Mouse (Mus musculus): ENCODE data around the gene Lnx2. TPM values are rescaled to one million over a fixed set of nuclear protein-coding genes. Genes with fewer than 3 reads are reported as not detected.

The Lnx2 gene
- polyA plus RNA-seq, 1 experiment from 2014 or later: 5.7 TPM

DNA sequence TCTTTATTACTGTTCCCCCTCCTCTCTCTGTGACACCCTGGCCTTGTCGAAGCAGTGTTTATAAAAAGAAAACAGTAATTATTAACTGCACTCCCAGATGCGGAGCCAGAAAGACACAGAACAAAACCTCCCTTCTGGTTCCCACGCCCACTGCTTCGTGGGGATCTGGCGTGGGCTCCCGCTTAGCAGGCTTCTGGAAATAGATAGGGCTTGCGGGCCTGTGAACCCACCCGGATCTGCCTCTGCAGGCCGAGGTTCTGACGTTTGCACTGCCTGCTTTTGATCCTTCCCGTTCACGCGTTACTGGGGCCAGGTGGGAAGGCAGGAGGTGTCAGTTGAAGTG lies 101.6 kb downstream of the Lnx2 start:
- 49% methylated on average over 13 of the region's 13 CpGs for WGBS (ENCODE audit: insufficient replicate concordance)
- no peak overlapping the region for H3K9ac ChIP-seq (ENCODE audit: low read depth, low read length)

DNA sequence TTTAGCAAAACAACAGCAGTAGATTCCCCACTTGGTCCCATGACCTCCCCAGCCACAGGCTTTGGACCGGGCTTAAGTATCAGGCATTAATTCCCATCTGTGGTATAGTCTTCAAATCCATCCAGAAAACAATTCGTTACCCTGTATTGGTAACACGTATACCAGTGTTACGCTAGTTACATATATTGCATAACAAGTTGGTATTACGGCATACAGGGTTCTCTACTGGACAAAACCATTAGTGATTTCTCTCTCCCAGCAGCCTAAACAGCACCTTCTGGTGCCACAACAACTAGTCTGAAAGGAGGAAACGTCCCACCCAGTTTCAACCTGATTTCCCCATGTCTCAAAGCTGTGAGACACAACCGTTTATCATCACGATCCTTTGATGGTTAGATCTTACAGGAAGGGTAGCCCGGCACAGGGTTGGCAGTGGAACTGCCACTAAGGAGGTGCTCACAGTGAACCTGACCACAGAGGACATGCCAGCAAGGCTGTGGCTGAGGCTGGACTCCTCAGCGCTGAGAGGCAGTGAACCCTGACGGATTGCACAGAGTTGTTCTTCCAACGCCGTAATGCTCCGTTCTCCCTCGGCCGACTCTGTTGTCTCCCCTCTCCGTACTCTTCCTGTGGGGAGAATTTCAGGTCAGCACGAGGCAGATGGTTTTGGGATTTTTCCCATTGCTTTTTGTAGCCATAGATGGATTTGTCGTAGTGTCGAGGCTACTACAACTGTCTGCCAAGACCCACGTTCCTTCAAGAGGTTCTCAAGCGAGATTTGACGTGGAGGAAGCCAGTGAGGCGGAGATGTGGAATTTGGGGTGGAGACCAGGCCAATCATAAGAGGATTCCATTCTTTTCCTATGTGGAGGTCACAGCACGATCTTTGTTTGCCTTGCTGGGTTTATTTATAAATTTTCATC lies 102.3 kb downstream of the Lnx2 start:
- no peak overlapping the region for H3K4me2 ChIP-seq (ENCODE audit: low read depth, low read length)
- no peak overlapping the region for H3K9ac ChIP-seq (ENCODE audit: low read depth, low read length)

More for the DNA sequence above, 101.6 kb downstream of the Lnx2 start:
- no peaks in the 10 kb centered on the region for H3K27me3 ChIP-seq (ENCODE audit: control insufficient read depth, insufficient read depth, low read depth, low read length)
- peaks cover 4% of the 10 kb centered on the region for H3K4me1 ChIP-seq (ENCODE audit: control insufficient read depth, low read depth, low read length)
- no peaks in the 10 kb centered on the region for H3K9me3 ChIP-seq (replicated peaks; ENCODE audit: control insufficient read depth, low read length)
- ATAC-seq (ENCODE audit: low read depth): no peak
- no peak overlapping the region for H3K4me3 ChIP-seq (ENCODE audit: low read depth, low read length)
- H3K36me3 ChIP-seq (ENCODE audit: control insufficient read depth, insufficient read depth): no peaks in the 10 kb centered on the region
- no peak overlapping the region; the same call in 1 of the 2 replicates for H3K4me2 ChIP-seq (ENCODE audit: low read depth, low read length)
- no peak overlapping the region for H3K27ac ChIP-seq (ENCODE audit: low read length)

DNA sequence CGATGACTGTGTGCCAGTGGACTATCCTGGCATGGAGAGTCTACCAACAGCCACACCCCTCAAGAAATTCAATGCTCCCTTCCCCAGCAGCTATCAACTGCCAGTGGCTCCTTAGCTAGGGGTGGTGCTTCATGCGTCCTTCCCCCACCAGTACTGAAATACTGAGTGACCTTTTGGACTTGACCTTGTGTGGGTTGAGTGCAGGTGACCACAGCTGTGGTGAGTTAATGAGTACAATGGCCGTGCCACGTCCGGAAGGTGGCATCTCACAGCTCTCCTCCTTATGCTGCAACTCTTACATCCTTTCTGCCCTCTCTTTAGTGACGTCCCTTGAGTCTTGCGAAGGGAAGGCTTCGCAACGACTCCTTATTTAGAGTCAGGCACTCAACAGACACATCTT lies 103.0 kb downstream of the Lnx2 start:
- H3K9me3 ChIP-seq (replicated peaks; ENCODE audit: control insufficient read depth, low read length): no peaks in the 10 kb centered on the region
- no peaks in the 10 kb centered on the region for H3K27me3 ChIP-seq (ENCODE audit: control insufficient read depth, insufficient read depth, low read depth, low read length)
- ATAC-seq (ENCODE audit: low read depth): peak; percentile 76
- H3K36me3 ChIP-seq (ENCODE audit: control insufficient read depth, insufficient read depth): no peaks in the 10 kb centered on the region
- WGBS (ENCODE audit: insufficient replicate concordance): 60% methylated on average over 9 of the region's 9 CpGs
- no peak overlapping the region for H3K9ac ChIP-seq (ENCODE audit: low read depth, low read length)
- H3K27ac ChIP-seq (ENCODE audit: low read length): no peak overlapping the region
- peaks cover 4% of the 10 kb centered on the region for H3K4me1 ChIP-seq (ENCODE audit: control insufficient read depth, low read depth, low read length)
- H3K4me2 ChIP-seq (ENCODE audit: low read depth, low read length): no peak overlapping the region; the same call in 1 of the 2 replicates
- no peak overlapping the region for H3K4me3 ChIP-seq (ENCODE audit: low read depth, low read length)

More for the DNA sequence above, 102.3 kb downstream of the Lnx2 start:
- H3K27me3 ChIP-seq (ENCODE audit: control insufficient read depth, insufficient read depth, low read depth, low read length): no peaks in the 10 kb centered on the region
- no peaks in the 10 kb centered on the region for H3K9me3 ChIP-seq (replicated peaks; ENCODE audit: control insufficient read depth, low read length)
- WGBS (ENCODE audit: insufficient replicate concordance): 72% methylated on average over 25 of the region's 25 CpGs
- H3K36me3 ChIP-seq (ENCODE audit: control insufficient read depth, insufficient read depth): no peaks in the 10 kb centered on the region
- H3K27ac ChIP-seq (ENCODE audit: low read length): no peak overlapping the region
- peaks cover 4% of the 10 kb centered on the region for H3K4me1 ChIP-seq (ENCODE audit: control insufficient read depth, low read depth, low read length)
- no peak overlapping the region for H3K4me3 ChIP-seq (ENCODE audit: low read depth, low read length)
- no peak for ATAC-seq (ENCODE audit: low read depth)

DNA sequence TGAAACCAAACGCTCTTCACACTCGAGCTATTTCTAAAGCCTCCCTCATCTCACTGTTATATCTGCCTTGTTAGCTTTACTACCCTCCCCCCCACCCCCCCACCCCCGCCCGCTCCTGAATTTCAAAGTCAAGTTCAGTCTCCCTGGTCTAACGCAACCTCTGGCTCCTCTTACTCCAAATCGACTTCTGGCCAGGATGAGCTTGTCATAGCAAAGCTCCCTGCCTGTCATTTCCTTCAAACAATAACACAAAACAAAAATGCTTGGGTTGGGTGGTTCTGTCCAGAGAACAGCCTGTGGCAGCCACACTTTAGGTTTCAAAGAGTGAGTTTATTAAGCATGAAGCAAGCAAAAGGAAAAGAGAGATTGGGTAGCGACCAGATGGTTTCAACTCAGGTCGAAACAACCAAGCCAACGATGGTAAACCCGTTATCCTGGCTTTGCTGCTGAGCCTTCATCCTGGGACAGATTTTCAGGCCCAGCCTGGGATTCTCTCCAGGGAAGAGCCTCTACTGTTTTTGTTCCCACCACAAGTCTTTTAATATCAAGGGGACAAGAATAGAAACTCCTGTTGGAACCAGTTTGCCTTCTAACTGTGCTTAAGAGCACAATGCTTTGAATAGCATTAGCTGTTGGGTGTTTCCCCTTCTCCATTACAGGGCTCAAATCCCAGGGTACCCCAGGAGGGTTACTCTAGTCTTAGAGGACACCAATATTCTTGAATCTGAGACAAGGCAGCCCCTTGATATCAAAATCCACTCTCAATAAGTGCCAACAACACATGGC lies 104.4 kb downstream of the Lnx2 start:
- Histone ChIP-seq H3K9ac (ENCODE audit: low read depth, low read length) (no peak overlapping the region), H3K27ac (ENCODE audit: low read length) (no peak overlapping the region), H3K4me2 (ENCODE audit: low read depth, low read length) (no peak overlapping the region), H3K4me1 (ENCODE audit: control insufficient read depth, low read depth, low read length) (peaks cover 4% of the 10 kb centered on the region), H3K9me3 (replicated peaks; ENCODE audit: control insufficient read depth, low read length) (no peaks in the 10 kb centered on the region), H3K36me3 (ENCODE audit: control insufficient read depth, insufficient read depth) (no peaks in the 10 kb centered on the region), H3K4me3 (ENCODE audit: low read depth, low read length) (no peak overlapping the region), H3K27me3 (ENCODE audit: control insufficient read depth, insufficient read depth, low read depth, low read length) (no peaks in the 10 kb centered on the region)
- 56% methylated on average over 10 of the region's 10 CpGs for WGBS (ENCODE audit: insufficient replicate concordance)
- ATAC-seq (ENCODE audit: low read depth): no peak

DNA sequence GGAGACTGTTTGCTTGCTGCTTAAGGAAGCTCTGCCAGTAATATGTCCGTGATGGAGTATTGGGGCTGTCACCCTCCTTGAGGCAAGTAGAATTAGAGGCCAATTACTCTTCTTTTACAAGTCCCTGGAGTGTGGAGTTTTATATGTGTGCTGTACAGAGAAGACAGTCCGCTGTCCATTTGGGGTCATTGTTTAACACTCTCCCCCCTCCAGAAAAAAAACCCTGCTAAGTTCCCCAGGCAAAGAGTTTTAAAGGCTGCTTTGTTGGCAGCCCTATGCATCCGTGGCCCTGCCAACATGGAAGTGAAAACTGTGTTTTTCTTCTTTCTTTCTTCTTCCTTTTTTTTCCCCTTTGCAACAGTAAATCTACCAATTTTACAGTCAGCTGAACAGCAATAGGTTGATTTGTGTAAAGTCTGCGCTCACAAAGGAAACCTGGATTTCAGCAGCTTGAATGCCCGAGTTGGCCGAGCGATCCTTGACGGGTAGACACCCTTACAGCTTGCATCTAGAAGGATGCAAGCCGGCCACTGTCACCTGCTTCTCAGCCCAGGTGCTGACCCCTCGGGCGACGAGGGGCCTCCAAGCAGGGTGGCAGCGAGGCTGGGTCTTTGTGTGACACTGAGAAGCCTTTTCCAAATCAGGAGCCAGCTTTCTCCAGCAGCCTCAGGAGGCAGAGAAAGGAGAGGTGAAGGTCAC lies 107.5 kb downstream of the Lnx2 start:
- H3K36me3 ChIP-seq (ENCODE audit: control insufficient read depth, insufficient read depth): no peaks in the 10 kb centered on the region
- 61% methylated on average over 13 of the region's 13 CpGs for WGBS (ENCODE audit: insufficient replicate concordance)
- ATAC-seq (ENCODE audit: low read depth): no peak
- no peak overlapping the region for H3K4me2 ChIP-seq (ENCODE audit: low read depth, low read length)
- H3K9me3 ChIP-seq (replicated peaks; ENCODE audit: control insufficient read depth, low read length): no peaks in the 10 kb centered on the region
- no peak overlapping the region for H3K4me3 ChIP-seq (ENCODE audit: low read depth, low read length)
- H3K27me3 ChIP-seq (ENCODE audit: control insufficient read depth, insufficient read depth, low read depth, low read length): no peaks in the 10 kb centered on the region
- H3K27ac ChIP-seq (ENCODE audit: low read length): no peak overlapping the region
- H3K9ac ChIP-seq (ENCODE audit: low read depth, low read length): no peak overlapping the region
- H3K4me1 ChIP-seq (ENCODE audit: control insufficient read depth, low read depth, low read length): peaks cover 4% of the 10 kb centered on the region

Other genes starting within 250 kb of the Lnx2 start
- gene Rpl21, start 243.7 kb downstream of the Lnx2 start, polyA plus RNA-seq (2015; fragmentation: Nextera tagmentation; extraction: Ambion mirVana): 251 and 280 TPM in 2 replicates
- gene Rasl11a, start 231.5 kb downstream of the Lnx2 start, polyA plus RNA-seq (2015; fragmentation: Nextera tagmentation; extraction: Ambion mirVana): 2.6 and 2.7 TPM in 2 replicates
- gene Gtf3a, start 127.9 kb downstream of the Lnx2 start, polyA plus RNA-seq (2015; fragmentation: Nextera tagmentation; extraction: Ambion mirVana): 42.7 and 46.7 TPM in 2 replicates
- gene Mtif3, start 112.8 kb downstream of the Lnx2 start, polyA plus RNA-seq (2015; fragmentation: Nextera tagmentation; extraction: Ambion mirVana): 10.4 and 11.8 TPM in 2 replicates
- 54.4 and 56.9 TPM in 2 replicates for gene Polr1d, start 464 bp upstream of the Lnx2 start, polyA plus RNA-seq (2015; fragmentation: Nextera tagmentation; extraction: Ambion mirVana)
- gene Gsx1, start 112.1 kb upstream of the Lnx2 start, polyA plus RNA-seq (2015; fragmentation: Nextera tagmentation; extraction: Ambion mirVana): not detected in 2 replicates
- 0.13 TPM in 1 of 2 replicates, not detected in the other for gene Pdx1, start 193.4 kb upstream of the Lnx2 start, polyA plus RNA-seq (2015; fragmentation: Nextera tagmentation; extraction: Ambion mirVana)
- gene Cdx2, start 230.7 kb upstream of the Lnx2 start, polyA plus RNA-seq (2015; fragmentation: Nextera tagmentation; extraction: Ambion mirVana): 0.18 TPM in 1 of 2 replicates, not detected in the other
- gene Urad, start 245.9 kb upstream of the Lnx2 start, polyA plus RNA-seq (2015; fragmentation: Nextera tagmentation; extraction: Ambion mirVana): 1.6 and 1.8 TPM in 2 replicates